Mouse (Mus musculus): ENCODE results near the gene Ina. TPM values are rescaled to one million over a fixed set of nuclear protein-coding genes. Genes with fewer than 3 reads are reported as not detected.
"Not testable (repeated sequence)": the region's sequence is repeated elsewhere in the genome, so short reads cannot be mapped to it uniquely, and the experiment has no call there.

Gene Ina
- polyA plus RNA-seq, 1 experiment: 0.35 TPM

- TF ChIP-seq CTCF (IDR thresholded peaks at IDR 0.05; ENCODE audit: control insufficient read depth, insufficient read depth, insufficient replicate concordance, low read depth, low read length): no peak
- Histone ChIP-seq H3K4me3 (ENCODE audit: control insufficient read depth, low read depth, low read length) (no peak overlapping the region), H3K27ac (ENCODE audit: control insufficient read depth, insufficient read depth, low read depth, low read length) (no peak overlapping the region), H3K36me3 (ENCODE audit: control insufficient read depth, insufficient read depth, low read length) (no peaks in the 10 kb centered on the region), H3K4me1 (ENCODE audit: control insufficient read depth, insufficient read depth, low read length) (no peaks in the 10 kb centered on the region), H3K27me3 (ENCODE audit: control insufficient read depth, insufficient read depth, low read length) (no peaks in the 10 kb centered on the region)
Measured at GRCm38 (mm10) chr19:46996095-46996494, 18.4 kb upstream of the Ina start.

GRCm38 (mm10) chr19:46998168-46998870 is 16.2 kb upstream of the Ina start:
- no peak overlapping the region for H3K4me3 ChIP-seq (ENCODE audit: control insufficient read depth, low read depth, low read length)
- no peak overlapping the region for H3K27ac ChIP-seq (ENCODE audit: control insufficient read depth, insufficient read depth, low read depth, low read length)
- H3K27me3 ChIP-seq (ENCODE audit: control insufficient read depth, insufficient read depth, low read length): no peaks in the 10 kb centered on the region
- no peaks in the 10 kb centered on the region for H3K4me1 ChIP-seq (ENCODE audit: control insufficient read depth, insufficient read depth, low read length)
- H3K36me3 ChIP-seq (ENCODE audit: control insufficient read depth, insufficient read depth, low read length): no peaks in the 10 kb centered on the region
- no peak for TF ChIP-seq POLR2A (IDR thresholded peaks at IDR 0.05; ENCODE audit: control insufficient read depth, low read depth, low read length)
- TF ChIP-seq CTCF (IDR thresholded peaks at IDR 0.05; ENCODE audit: control insufficient read depth, insufficient read depth, insufficient replicate concordance, low read depth, low read length): no peak

- H3K4me1 ChIP-seq (ENCODE audit: control insufficient read depth, insufficient read depth, low read length): no peaks in the 10 kb centered on the region
- no peak for TF ChIP-seq POLR2A (IDR thresholded peaks at IDR 0.05; ENCODE audit: control insufficient read depth, low read depth, low read length)
- no peak for TF ChIP-seq CTCF (IDR thresholded peaks at IDR 0.05; ENCODE audit: control insufficient read depth, insufficient read depth, insufficient replicate concordance, low read depth, low read length)
- H3K27ac ChIP-seq (ENCODE audit: control insufficient read depth, insufficient read depth, low read depth, low read length): no peak overlapping the region
Measured at GRCm38 (mm10) chr19:46998953-46999352, 15.5 kb upstream of the Ina start.

GRCm38 (mm10) chr19:46999753-47000152 is 14.7 kb upstream of the Ina start:
- TF ChIP-seq POLR2A (IDR thresholded peaks at IDR 0.05; ENCODE audit: control insufficient read depth, low read depth, low read length): no peak
- no peak for TF ChIP-seq CTCF (IDR thresholded peaks at IDR 0.05; ENCODE audit: control insufficient read depth, insufficient read depth, insufficient replicate concordance, low read depth, low read length)
- Histone ChIP-seq H3K4me3 (ENCODE audit: control insufficient read depth, low read depth, low read length) (no peak overlapping the region), H3K36me3 (ENCODE audit: control insufficient read depth, insufficient read depth, low read length) (no peaks in the 10 kb centered on the region), H3K27me3 (ENCODE audit: control insufficient read depth, insufficient read depth, low read length) (no peaks in the 10 kb centered on the region), H3K27ac (ENCODE audit: control insufficient read depth, insufficient read depth, low read depth, low read length) (no peak overlapping the region), H3K4me1 (ENCODE audit: control insufficient read depth, insufficient read depth, low read length) (no peaks in the 10 kb centered on the region)

More at GRCm38 (mm10) chr19:46998953-46999352, 15.5 kb upstream of the Ina start:
- no peaks in the 10 kb centered on the region for H3K36me3 ChIP-seq (ENCODE audit: control insufficient read depth, insufficient read depth, low read length)
- no peak overlapping the region for H3K4me3 ChIP-seq (ENCODE audit: control insufficient read depth, low read depth, low read length)
- H3K27me3 ChIP-seq (ENCODE audit: control insufficient read depth, insufficient read depth, low read length): no peaks in the 10 kb centered on the region

GRCm38 (mm10) chr19:47000357-47000756 is 14.1 kb upstream of the Ina start:
- H3K4me1 ChIP-seq (ENCODE audit: control insufficient read depth, insufficient read depth, low read length); H3K36me3 ChIP-seq (ENCODE audit: control insufficient read depth, insufficient read depth, low read length); H3K27me3 ChIP-seq (ENCODE audit: control insufficient read depth, insufficient read depth, low read length); H3K27ac ChIP-seq (ENCODE audit: control insufficient read depth, insufficient read depth, low read depth, low read length); H3K4me3 ChIP-seq (ENCODE audit: control insufficient read depth, low read depth, low read length): not testable (repeated sequence)

GRCm38 (mm10) chr19:47003742-47004511 is 10.6 kb upstream of the Ina start:
- no peak overlapping the region for H3K27ac ChIP-seq (ENCODE audit: control insufficient read depth, insufficient read depth, low read depth, low read length)
- no peak for TF ChIP-seq POLR2A (IDR thresholded peaks at IDR 0.05; ENCODE audit: control insufficient read depth, low read depth, low read length)
- no peak for TF ChIP-seq CTCF (IDR thresholded peaks at IDR 0.05; ENCODE audit: control insufficient read depth, insufficient read depth, insufficient replicate concordance, low read depth, low read length)
- H3K4me1 ChIP-seq (ENCODE audit: control insufficient read depth, insufficient read depth, low read length): no peaks in the 10 kb centered on the region
- H3K27me3 ChIP-seq (ENCODE audit: control insufficient read depth, insufficient read depth, low read length): no peaks in the 10 kb centered on the region
- H3K36me3 ChIP-seq (ENCODE audit: control insufficient read depth, insufficient read depth, low read length): no peaks in the 10 kb centered on the region
- no peak overlapping the region for H3K4me3 ChIP-seq (ENCODE audit: control insufficient read depth, low read depth, low read length)

GRCm38 (mm10) chr19:47005873-47006272 is 8.6 kb upstream of the Ina start:
- Histone ChIP-seq H3K36me3 (ENCODE audit: control insufficient read depth, insufficient read depth, low read length) (no peaks in the 10 kb centered on the region), H3K4me1 (ENCODE audit: control insufficient read depth, insufficient read depth, low read length) (no peaks in the 10 kb centered on the region), H3K4me3 (ENCODE audit: control insufficient read depth, low read depth, low read length) (no peak overlapping the region), H3K27ac (ENCODE audit: control insufficient read depth, insufficient read depth, low read depth, low read length) (no peak overlapping the region), H3K27me3 (ENCODE audit: control insufficient read depth, insufficient read depth, low read length) (no peaks in the 10 kb centered on the region)
- TF ChIP-seq POLR2A (IDR thresholded peaks at IDR 0.05; ENCODE audit: control insufficient read depth, low read depth, low read length) (no peak), CTCF (IDR thresholded peaks at IDR 0.05; ENCODE audit: control insufficient read depth, insufficient read depth, insufficient replicate concordance, low read depth, low read length) (no peak)
